8 mouse cellular contexts compared by ENCODE assay signal in the genomic region with DNA sequence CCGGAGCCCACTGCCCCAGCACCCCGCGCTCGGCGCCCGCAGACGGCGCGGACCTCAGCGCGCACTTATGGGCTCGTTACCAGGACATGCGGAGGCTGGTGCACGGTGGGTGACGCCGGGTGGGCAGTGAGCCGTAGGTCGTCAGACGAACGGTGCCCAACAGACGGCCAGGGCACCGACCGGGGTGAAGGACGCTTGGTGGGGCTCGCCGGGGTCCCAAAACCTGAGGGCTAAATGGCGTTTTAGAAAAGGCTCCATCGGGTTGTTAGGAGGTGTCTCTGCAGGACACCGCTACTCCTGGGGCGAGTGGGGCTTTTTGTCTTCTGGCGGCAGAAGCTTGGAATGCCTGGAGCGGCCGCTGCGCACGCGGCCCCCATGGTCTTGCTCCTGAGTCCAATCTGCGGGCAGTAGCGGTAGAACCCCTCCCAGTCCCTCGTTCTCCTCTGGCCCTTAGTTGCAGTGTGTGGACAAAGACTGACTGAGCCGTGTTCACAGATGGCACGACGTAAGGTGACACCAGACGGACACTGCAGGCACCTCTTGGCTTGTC. TPM values are rescaled to one million over a fixed set of nuclear protein-coding genes. Genes with fewer than 3 reads are reported as not detected.
DNase-seq lines count a peak whose midpoint lies in the region; ATAC-seq and TF ChIP-seq lines count a peak whose summit lies in the region.

No protein-coding gene starts in this region.

- no peak for TF ChIP-seq POLR2A in spleen, adult 2 months (IDR thresholded peaks at IDR 0.05; ENCODE audit: low read depth, low read length)

- 4% methylated on average over 43 of the region's 43 CpGs for WGBS in spleen, adult 2 months
- WGBS in embryonic facial prominence, embryonic 10.5 days, result under 1% methylated on average over 43 of the region's 43 CpGs
- WGBS in hindbrain, embryonic 16.5 days, result under 1% methylated on average over 43 of the region's 43 CpGs

- peaks cover 16% of the 10 kb centered on the region for H3K4me1 ChIP-seq in spleen, adult 2 months (ENCODE audit: control insufficient read depth, insufficient read depth, insufficient read length)
- peaks cover 66% of the 10 kb centered on the region for H3K4me1 ChIP-seq in embryonic facial prominence, embryonic 10.5 days
- peaks cover 43% of the 10 kb centered on the region for H3K4me1 ChIP-seq in hindbrain, embryonic 16.5 days (ENCODE audit: control insufficient read depth, insufficient read depth, low read depth, low read length)

- H3K9me3 ChIP-seq in embryonic facial prominence, embryonic 10.5 days, result no peaks in the 10 kb centered on the region
- H3K9me3 ChIP-seq in hindbrain, embryonic 16.5 days (ENCODE audit: control insufficient read depth, low read length), result no peaks in the 10 kb centered on the region

- H3K4me3 ChIP-seq in spleen, adult 2 months (ENCODE audit: extremely low read depth, insufficient read depth, insufficient read length), result peak overlapping the region; percentile 74
- peak overlapping the region; percentile 76 for H3K4me3 ChIP-seq in embryonic facial prominence, embryonic 10.5 days
- peak overlapping the region; percentile 55 for H3K4me3 ChIP-seq in hindbrain, embryonic 16.5 days (ENCODE audit: low read length)

- peak overlapping the region; percentile 57 for H3K4me2 ChIP-seq in hindbrain, embryonic 16.5 days (ENCODE audit: low read length)

- peak; percentile 13 for ATAC-seq in hindbrain, embryonic 16.5 days

- H3K36me3 ChIP-seq in spleen, adult 2 months (ENCODE audit: control insufficient read depth, insufficient read depth, low read length), result no peaks in the 10 kb centered on the region
- peaks cover 49% of the 10 kb centered on the region for H3K36me3 ChIP-seq in embryonic facial prominence, embryonic 10.5 days (replicated peaks)
- H3K36me3 ChIP-seq in hindbrain, embryonic 16.5 days (ENCODE audit: control insufficient read depth, insufficient read depth, low read length), result no peaks in the 10 kb centered on the region; the same call in 1 of the 2 replicates

- no peak for TF ChIP-seq CTCF in spleen, adult 2 months (IDR thresholded peaks at IDR 0.05; ENCODE audit: extremely low read depth, insufficient read depth, insufficient read length, insufficient replicate concordance)

- H3K27me3 ChIP-seq in spleen, adult 2 months (ENCODE audit: control insufficient read depth, insufficient read depth, low read length), result 0 out of 2 replicates have a peak, but pooled peaks cover 1% of the 10 kb centered on the region
- H3K27me3 ChIP-seq in embryonic facial prominence, embryonic 10.5 days (replicated peaks; ENCODE audit: low read depth, poor library complexity, severe bottlenecking), result no peaks in the 10 kb centered on the region
- H3K27me3 ChIP-seq in hindbrain, embryonic 16.5 days (replicated peaks; ENCODE audit: control insufficient read depth, insufficient read depth, low read length), result no peaks in the 10 kb centered on the region

- no peak for DNase-seq in spleen, adult 2 months (ENCODE audit: low read depth in 1 of 2, low spot score in 2 of 2)
- DNase-seq in spleen, adult 18-20 months, result no peak
- DNase-seq in embryonic facial prominence, embryonic 10.5 days (ENCODE audit: low spot score), result peak; percentile 68
- DNase-seq in lung, postnatal 4 days, result peak; percentile 52 to 54
- no peak for DNase-seq in urinary bladder, postnatal 10 days (ENCODE audit: low spot score)
- DNase-seq in cerebellum, adult 11-12 months, result no peak
- DNase-seq in spleen, adult 12 weeks (ENCODE audit: low spot score), result no peak

- peak overlapping the region; percentile 72 for H3K9ac ChIP-seq in hindbrain, embryonic 16.5 days (ENCODE audit: low read depth, low read length)

- H3K27ac ChIP-seq in spleen, adult 2 months (ENCODE audit: insufficient read depth, low read length), result no peak overlapping the region
- H3K27ac ChIP-seq in embryonic facial prominence, embryonic 10.5 days (replicated peaks), result peak overlapping the region; percentile 92
- peak overlapping the region; percentile 90 for H3K27ac ChIP-seq in hindbrain, embryonic 16.5 days (ENCODE audit: low read depth, low read length)

RNA-seq across cellular contexts. Expression of a gene that starts 0.5 kb away (rescaled TPM):
- polyA plus RNA-seq in spleen, adult 2 months (2012; rRNA removed), result 30.3 and 46.4 TPM in 2 replicates
- polyA plus RNA-seq in embryonic facial prominence, embryonic 10.5 days (2016; fragmentation: Nextera tagmentation; extraction: Ambion mirVana), result 589 and 605 TPM in 2 replicates
- 192 and 222 TPM in 2 replicates for polyA plus RNA-seq in hindbrain, embryonic 16.5 days (2015; fragmentation: Nextera tagmentation; extraction: Ambion mirVana)

RNA-seq across cellular contexts. Expression of a gene that starts 2.6 kb away (rescaled TPM):
- 33.3 and 44.2 TPM in 2 replicates for polyA plus RNA-seq in spleen, adult 2 months (2012; rRNA removed)
- polyA plus RNA-seq in embryonic facial prominence, embryonic 10.5 days (2016; fragmentation: Nextera tagmentation; extraction: Ambion mirVana), result 62.3 and 63.3 TPM in 2 replicates
- polyA plus RNA-seq in hindbrain, embryonic 16.5 days (2015; fragmentation: Nextera tagmentation; extraction: Ambion mirVana), result 51.3 and 53.9 TPM in 2 replicates

RNA-seq across cellular contexts. Expression of a gene that starts 37.1 kb away (rescaled TPM):
- 42.1 and 44.3 TPM in 2 replicates for polyA plus RNA-seq in spleen, adult 2 months (2012; rRNA removed)
- polyA plus RNA-seq in embryonic facial prominence, embryonic 10.5 days (2016; fragmentation: Nextera tagmentation; extraction: Ambion mirVana), result 21.0 and 22.3 TPM in 2 replicates
- polyA plus RNA-seq in hindbrain, embryonic 16.5 days (2015; fragmentation: Nextera tagmentation; extraction: Ambion mirVana), result 13.5 and 17.5 TPM in 2 replicates

Comparison
In these comparisons a context has a peak if more than half of its experiments do, and no peak if none do; other contexts are left out.
1. DNase-seq: peak in embryonic facial prominence, embryonic 10.5 days (single experiment) and lung, postnatal 4 days (2 of 2); none in spleen, adult 2 months (0 of 2), spleen, adult 18-20 months (0 of 2), urinary bladder, postnatal 10 days (single experiment), cerebellum, adult 11-12 months (single experiment) and spleen, adult 12 weeks (single experiment).
2. Peak in every context shown above with its lines, with median percentiles within 50 percentile points of each other: H3K4me3 ChIP-seq.